Mouse (Mus musculus) yolk sac, embryonic 10.5 days (tissue): Measurements from ENCODE around the gene Ppp1r12a.

Experiments
- DNase-seq: peaks from one replicate; pipeline ENCODE4 v3.0.0-alpha.2; 2017; ENCODE audit warnings: low spot score

Ppp1r12a gene

GRCm38 (mm10) chr10:108161261-108162256 is at the start of gene Ppp1r12a:
Ppp1r12a (plus strand) TSS chr10:108162193.
- peak; percentile 92 for DNase-seq

- DNase-seq = peak; percentile 82
Measured at GRCm38 (mm10) chr10:108113361-108114237, 48.4 kb upstream of the Ppp1r12a start.

- no peak for DNase-seq
Measured at GRCm38 (mm10) chr10:108118200-108119163, 43.5 kb upstream of the Ppp1r12a start.

- DNase-seq = no peak
Measured at GRCm38 (mm10) chr10:108119416-108119815, 42.6 kb upstream of the Ppp1r12a start.

GRCm38 (mm10) chr10:108124934-108125599 is 36.9 kb upstream of the Ppp1r12a start:
- DNase-seq = no peak

DNA sequence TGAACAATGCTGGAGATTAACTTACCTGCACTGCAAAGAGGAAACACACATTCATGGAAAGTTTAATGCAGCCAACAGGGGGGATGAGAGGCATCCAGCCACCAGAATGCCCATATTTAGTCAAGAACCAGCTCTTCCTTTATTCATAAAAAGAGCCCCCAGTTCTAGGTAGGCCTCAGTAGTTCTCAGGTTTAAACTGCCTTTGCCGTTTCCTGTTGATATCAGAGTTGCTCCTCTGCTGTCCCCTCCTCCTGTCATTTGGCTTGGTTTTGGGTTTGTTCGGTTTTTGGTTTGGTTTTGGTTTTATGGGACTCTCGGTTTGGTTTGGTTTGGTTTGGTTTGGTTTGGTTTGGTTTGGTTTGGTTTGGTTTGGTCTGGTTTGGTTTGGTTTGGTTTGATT is 32.8 kb upstream of the Ppp1r12a start:
- DNase-seq = no peak

- DNase-seq = no peak
Measured at GRCm38 (mm10) chr10:108131858-108132257, 30.1 kb upstream of the Ppp1r12a start.

DNA sequence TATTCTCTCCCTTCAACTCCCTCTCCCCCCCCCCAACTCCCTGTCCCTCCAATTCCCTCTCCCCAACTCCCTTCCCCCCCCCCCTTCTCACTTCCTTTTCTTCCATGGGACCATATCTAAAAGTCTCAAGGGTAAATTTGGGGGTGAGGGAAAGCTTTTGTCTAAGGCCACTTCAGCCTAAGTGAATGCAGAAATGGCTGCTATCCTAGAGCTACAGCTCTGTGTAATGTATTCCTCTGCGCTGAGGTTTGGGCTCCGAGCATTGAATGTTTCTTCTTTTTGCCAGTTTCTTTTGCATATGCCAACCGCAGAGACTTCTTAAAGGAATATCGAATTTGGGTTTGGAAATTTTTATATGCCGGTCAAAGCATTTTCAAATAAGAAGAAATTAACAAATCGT is 28.7 kb upstream of the Ppp1r12a start:
- no peak for DNase-seq

DNA sequence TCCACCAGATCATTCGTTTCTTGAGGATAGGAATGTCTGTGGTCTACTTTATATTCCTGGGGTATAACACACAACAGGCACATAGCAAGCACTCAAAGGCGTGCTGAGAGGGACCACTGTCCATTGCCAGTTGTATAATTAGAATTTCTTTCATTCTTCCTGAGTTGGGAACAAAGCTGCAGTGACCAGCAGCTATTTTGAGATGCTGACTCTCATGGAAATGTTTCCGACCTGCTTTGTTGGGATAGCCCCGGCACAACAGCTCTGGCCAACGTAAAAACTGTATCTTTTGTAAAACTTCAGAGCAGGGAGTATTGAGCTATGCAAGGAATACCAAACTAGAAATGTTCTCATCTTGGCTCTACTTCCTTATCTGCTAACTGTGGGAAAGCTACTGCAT is 28.2 kb upstream of the Ppp1r12a start:
- no peak for DNase-seq

DNA sequence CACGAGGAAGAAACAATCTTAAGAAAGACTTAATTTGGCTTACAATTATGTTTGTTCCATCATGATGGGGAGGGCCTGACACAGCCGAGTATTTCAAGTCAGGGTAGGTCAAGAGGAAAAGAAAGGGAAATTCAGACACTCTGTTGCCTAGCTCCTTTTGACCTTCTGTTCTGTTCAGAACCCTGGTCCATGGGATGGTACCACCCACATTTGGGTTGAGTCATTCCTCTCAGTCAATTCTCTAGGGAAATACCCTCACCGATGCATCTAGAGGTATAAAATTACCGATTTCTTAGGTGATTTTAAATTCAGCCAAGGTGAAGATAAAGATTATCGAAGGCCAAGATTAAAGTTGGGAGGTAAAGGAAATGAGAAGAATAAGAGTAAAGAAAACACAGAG is 23.6 kb upstream of the Ppp1r12a start:
- no peak for DNase-seq

DNA sequence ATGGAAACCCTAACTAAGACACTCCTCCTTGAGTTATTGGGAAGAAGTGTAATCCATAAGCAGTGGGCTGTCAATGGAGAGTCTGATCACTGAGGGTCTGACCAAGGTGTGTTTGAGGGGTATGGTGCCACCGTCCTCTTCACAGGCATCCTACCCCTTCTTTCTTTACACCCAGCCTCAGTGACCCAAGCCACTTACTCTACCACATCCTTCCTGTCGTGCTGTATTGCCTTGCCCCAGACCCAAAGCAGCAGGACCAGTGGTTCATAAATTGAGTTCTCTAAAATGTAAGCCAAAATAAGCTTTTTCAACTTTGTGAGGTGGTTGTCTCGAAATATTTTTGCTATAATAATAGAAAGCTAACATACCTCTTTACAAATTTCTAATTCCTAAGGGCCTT is 22.2 kb upstream of the Ppp1r12a start:
- DNase-seq = no peak

DNA sequence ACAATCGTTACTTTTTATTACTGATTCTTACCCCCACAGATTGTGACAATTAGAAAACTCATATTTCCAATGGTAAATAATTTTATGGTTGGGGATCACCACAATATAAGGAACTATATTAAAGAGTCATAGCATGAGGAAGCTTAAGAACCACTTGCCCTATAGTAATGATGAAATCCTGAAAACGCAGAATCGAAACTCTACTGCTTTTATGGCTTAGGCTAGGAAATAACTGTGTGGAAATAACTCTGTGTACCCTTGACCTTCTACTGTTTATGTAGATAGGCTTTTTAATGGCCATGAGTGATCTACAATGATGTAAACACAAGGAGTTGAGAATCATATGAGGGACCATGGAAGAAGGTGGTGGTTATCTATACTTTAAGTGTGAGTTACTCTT is 21.3 kb upstream of the Ppp1r12a start:
- DNase-seq = no peak

GRCm38 (mm10) chr10:108143991-108144525 is 17.9 kb upstream of the Ppp1r12a start:
- DNase-seq = no peak

DNA sequence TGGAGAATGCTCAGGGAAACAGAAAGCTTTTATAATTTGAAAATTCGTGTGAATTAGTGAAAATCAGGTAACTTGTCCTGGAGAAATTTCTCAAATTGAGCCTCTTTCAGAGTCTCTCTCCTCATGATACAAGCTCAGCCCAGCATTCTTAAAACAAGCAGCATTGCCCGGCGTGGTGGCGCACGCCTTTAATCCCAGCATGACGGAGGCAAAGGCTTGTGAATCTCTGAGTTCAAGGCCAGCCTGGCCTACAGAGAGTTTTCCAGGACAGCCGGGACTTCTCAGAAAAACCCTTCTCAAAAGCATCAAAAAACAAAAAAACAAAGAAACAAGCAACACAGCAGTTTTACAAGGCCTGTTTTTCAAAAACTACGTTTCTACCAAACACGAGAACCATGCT is 16.3 kb upstream of the Ppp1r12a start:
- no peak for DNase-seq

DNA sequence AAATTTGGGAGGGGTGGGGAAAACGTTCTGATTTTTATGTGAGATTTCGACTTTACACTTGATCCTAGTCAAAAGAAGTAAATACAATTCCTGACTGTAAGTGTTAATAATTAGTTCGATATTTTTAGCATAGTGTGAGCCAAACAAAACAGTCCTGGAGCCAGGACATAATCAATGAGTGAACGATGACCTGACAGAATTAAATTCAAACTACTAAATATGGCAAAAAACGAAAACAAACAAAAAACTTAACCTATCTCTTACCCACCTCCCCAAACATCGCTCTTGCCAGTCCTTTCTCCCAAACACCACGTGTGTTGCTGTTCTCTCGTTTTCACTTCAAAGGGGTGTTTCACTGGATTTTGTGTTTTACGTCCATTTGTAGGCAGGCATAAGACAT is 15.0 kb upstream of the Ppp1r12a start:
- DNase-seq = no peak

DNA sequence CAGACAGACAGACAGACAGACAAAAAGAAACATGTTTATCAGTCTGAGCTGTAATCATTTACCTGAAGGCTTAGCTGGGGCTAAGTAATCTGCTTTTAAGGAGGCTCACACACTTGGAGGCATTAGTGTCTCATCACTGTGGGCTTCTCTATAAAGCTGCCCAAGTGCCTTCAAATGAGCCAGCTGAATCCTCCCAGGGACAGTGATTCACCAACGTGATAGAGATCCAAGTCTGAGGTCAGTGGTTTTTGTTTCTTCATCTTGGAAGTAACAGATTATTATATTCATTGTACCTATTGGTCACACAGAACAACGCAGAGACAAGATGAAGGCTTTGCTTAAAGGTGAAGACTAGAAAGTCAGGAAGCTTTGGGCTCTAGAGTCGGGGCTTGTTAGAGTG is 8.7 kb upstream of the Ppp1r12a start:
- no peak for DNase-seq

DNA sequence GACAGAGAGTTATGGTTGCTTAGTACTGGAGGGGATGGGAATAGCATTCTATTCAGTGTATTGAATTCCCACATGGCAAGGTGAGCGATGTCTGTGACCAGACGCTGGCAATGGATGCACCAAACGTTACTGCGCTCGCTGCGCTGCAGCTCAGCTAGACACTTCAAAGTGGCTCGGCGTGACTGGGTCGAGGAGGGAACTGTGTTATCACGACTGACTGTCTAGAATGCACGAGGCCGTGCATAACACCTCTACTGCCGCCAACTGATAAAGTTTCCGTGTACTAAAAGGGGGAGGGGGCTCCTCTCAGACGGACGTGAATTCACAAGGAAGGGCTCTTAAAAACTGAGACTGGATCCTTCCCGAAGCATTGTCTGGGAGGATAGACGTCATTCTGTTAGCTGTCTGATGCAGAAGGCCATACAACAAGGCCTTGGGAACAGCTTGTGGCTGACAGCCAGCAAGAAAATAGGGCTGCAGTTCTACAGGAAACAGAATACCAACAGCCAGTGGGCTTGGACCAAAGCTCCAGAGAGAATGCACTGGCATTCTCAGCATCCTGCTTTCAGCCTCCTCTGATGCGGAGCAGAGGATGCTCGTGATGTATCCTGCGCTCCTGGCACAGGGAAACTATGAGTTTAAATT is 6.8 kb upstream of the Ppp1r12a start:
- no peak for DNase-seq

DNA sequence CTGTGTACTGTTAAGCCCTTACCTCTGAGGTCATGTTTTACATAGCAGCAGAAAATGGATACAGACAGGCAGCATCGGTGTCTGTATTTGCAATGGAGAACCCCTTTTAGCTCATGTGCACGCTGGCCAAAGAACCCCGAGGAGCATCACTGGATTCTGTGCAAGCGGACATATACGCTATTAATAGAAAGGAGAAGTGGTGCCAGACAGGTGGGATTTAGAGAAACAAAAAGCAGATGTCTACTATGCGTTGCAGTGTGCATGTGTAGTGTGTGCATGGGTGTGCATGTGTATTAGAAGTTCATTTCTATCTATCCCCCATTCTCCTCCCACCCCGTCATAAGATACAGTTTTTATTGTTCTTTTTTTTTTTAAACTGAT is 6.3 kb upstream of the Ppp1r12a start:
- no peak for DNase-seq

DNA sequence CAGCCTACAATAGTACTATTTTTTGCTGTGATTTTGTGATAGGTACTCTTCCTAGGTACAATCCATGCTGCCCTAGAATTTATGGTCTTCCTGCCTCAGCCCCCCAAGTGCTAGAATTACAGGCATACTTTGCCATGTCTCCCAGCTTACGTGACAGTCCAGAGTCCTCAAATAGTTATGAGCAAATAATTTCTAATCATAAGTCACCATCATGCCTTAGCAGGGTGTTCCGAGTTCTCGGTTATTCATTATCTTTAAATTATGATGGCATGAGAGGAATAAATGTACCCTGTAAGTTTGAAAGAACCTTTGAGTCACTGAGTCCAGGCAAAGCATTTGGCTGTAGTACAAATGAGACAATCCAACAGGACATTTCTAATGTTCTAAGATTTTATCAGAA is 5.9 kb upstream of the Ppp1r12a start:
- DNase-seq = no peak

- DNase-seq = no peak
Measured at GRCm38 (mm10) chr10:108159002-108159401, 3.0 kb upstream of the Ppp1r12a start.
